Mouse (Mus musculus): ENCODE measurements around the gene Gpatch1.

DNA sequence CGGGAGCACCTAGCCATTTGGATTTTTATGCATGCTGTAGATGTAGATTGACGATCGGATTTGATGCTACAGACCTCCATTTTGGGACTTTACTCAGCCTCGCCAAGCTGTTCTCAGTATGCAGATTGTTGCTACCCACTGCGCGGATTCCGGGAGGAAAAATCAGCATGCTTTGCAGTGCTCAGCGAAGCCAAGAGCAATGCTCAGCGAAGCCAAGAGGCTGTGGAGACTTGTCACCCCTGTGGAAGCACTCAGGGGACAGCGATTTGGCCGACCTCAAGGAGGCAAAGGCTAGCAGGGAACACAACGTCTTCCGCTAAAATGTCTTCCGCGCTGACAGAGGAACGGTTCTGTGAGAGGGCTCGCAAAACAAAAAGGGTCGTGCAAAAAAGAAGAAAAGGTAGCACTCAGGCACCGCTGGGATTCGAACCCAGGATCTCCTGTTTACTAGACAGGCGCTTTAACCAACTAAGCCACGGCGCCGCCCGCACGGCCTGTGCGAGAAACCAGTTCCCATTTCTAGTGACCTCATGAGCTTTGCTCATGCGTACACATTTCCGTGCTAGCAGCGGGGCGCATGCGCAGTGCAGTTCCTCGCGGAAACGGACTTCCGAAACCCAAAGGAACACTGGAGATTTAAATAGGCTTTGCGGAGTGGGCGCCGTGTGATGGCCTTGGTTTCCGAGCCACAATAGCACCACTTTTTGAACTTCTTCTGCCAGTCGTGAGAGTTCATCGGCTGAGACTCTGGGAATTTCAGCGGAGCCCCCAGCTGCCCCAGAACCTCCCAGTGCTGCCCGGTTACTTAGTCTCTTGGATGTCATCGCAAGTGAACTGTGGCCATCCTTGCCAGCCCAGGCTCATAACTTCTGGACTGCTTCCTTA, 83.6 kb downstream of the Gpatch1 start:
- no peak for TF ChIP-seq CTCF (IDR thresholded peaks at IDR 0.05; ENCODE audit: low read depth, low read length)
- TF ChIP-seq POLR2A (IDR thresholded peaks at IDR 0.05; ENCODE audit: insufficient read depth, low read length), result no peak

All from ES-Bruce4 (cell line).